Mouse (Mus musculus): ENCODE results near the gene Gm10188.

Gm10188 gene

DNA sequence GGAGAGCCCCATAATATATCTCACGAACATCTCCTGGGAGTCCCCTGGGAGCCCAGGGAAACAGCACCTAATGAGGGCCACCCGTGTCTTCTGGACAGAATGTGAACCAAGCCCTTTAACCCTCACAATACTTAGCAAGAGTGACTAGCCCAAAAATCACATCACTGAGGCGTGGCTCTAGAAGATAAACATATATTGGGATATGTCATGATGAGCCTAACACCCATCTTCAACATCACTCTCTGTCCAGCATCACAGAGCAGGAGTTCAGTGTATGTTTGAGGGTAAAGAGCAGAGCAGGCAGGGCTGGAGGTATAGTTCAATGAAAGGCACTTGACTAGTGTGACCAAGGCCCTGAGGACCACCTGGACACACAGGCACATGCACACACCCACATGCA is at the start of gene Gm10188:
Gene Gm10188, minus strand, starts transcription at position 101 of the 400 bp plus-strand sequence.
- DNase-seq = no peak

DNA sequence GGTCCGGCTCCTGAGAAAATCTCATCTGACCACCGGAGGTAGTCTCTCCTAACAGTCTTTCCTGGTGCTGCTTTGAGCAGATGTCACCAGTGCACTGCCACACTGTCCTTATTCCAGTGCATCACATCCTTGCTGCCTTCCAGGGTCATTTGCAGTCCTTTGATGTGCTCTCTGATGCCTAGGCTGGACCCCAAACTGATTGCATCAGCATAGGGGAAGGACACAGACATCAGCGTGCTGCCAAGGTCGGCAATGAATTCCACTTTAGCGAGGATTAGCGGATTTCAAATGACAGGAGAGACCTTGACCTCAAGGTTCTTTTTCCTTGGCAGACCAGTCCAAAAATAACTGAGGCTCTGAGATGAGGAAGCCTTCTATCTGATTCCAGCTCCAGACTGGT is 47.6 kb upstream of the Gm10188 start:
- no peak for DNase-seq

DNA sequence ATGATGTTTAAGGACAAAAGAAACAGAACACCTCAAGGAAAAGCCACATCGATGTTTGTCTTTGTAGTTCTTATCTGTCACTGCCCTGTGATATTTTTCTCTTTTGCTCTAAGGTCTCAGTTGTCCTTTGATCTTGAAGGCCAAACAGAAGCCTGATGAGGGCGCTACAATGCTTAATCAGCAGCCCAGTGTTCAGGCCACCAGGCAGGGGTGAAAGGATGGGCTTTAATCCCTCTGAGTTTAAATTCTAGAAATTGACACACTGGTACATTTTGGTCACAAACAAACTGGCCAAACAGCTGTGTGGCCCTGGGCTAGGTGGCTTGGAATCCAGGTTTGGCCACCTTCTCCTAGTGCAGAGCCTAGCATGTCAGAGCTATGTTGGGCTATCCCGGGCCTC is 47.1 kb upstream of the Gm10188 start:
- DNase-seq = no peak

DNA sequence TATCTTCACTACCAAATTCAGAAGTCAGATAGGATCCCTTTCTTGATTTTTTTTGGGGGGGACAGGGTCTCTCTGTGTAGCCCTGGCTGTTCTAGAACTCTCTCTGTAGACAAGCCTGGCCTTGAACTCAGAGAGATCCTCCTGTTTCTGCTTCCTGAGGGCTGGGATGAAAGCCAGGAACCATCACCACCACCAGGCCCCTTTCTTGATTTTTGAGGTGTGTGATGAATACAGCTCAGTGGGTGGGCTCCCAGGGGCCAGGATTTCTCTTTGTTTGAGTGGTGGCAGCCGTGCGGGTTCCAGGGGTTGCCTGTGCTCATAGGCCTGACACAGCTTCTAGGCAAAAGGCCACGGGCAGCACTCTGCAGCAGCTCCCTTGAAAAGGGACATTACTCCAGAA is 41.7 kb upstream of the Gm10188 start:
- DNase-seq = no peak

DNA sequence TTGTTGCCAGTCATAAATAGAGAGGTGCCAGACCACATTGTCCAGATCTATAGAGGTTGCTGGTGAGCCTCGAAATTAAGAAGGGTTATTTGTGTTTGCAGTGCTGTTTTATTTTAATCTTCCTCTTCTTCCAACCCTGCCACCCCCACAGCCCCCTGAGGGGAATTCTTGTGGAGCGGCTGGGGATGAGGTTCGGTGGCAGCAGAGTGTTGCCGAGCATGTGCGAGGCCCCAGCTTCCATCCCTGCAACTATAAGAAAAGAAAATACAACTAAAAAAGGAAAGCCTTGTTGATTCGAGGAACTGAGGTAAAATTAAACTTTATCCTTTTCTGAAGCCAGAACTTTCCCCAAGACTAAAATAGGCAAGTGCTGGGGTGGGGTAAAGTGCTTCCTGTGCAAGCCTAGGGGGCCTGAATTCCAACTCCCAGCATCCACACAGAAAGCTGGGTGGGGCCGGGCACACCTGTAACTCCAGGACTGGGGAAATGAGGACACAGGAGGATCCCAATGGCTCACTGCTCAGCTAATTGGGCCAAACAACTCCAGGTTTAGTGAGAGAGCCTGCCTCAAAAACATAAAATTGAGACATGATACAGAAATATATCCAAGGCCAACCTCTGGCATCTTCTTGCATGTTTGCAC is 39.0 kb upstream of the Gm10188 start:
- no peak for DNase-seq

DNA sequence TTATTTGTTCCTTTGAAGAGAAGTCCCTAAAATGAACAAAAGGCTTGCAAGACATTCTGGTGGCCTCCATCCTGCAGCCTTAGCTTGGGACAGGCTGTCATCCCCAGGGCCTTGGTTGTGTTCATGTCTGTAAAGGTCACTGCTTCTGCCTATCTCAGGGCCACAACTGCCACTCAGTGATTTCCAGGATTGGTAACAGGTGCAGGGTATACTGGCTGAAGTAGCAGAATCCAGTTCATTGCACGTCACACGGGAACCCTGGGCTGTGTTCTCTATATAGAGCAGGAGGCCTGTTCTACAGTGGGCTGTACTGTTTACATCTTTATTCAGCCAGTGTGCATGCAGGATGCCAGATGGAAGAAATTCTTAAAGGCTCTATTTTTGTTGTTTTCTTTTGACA is 38.4 kb upstream of the Gm10188 start:
- DNase-seq = no peak

DNA sequence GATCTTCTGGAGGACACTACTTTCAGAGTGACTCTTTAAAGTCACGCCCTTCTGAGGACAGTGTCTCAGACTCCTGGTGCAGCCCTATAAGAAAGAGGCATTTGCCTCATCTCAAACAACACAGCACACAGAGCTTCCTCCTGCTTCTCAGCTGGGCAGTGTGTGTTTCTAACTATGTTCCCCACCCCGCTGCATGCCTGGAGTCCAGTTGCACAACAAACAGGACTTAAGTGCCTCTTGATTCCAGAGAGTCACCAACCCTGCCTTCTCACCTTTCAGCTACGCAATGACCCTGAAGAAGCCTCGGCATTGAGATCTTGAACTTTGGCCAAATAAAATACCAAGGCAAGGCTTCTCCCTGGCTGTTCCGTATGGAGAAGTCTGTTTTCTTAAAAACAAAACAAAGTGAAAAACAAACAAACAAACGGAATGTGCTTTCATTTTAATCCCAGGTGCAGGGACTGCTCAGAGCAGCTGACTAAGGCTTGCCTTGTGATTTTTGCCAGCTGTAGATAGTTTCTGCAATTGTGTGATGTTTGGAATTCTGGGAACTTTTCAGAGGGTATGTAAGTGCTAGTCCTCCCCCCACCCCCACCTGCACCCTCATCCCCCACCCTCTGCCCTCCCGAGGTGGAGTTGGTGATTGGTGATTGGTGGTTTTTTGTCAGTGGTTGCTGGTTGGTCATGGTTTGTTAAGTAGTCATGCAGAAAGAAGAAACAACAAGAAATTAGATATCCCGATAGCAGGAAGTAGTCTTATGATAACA is 37.4 kb upstream of the Gm10188 start:
- no peak for DNase-seq

DNA sequence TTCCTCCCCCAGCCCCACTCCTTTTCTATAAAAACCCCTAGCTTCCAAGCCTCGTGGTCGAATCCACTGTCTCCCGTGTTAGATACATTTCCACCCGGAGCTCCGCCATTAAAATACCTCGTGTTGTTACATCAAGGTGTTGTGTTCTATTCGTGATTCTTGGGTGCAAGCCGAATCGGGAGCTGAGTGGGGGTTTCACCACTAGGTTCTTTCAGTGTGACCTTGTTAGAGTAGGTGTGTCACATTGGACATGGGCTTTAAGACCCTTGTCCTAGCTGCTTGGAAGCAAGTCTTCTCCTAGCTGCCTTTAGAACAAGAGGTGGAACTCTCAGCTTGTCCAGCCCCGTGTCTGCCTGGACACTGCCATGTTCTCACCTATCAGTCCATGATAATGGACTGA is 36.4 kb upstream of the Gm10188 start:
- DNase-seq = no peak

DNA sequence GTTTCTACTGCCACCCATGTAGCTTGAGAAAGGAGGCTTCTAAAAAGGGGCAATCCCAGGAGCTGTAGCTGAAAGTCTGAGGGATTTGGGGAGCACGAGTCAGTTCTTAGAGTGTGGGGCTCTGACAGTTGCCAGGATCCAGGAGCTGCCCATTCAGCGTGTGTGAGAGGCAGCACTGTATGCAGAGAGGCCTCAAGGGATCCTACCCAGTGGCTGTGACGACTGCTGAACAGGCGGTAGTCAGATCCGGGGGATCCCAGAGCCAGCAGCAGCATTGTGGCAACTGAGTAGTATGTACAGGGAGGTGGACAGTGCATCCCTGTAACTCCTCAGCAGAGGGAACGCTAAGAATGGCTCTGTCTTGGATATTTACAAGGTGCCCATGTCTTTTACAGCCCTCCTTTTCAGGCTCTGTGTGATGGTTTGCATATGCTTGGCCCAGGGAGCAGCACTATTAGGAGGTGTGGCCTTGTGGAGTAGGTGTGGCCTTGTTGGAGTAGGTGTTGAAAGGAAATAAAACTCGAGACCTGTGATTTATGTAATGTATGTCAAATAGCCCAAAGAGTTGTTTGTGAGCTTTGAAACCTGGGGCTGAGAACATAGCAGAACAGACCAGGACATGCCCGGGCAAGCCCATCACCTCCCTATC is 35.8 kb upstream of the Gm10188 start:
- DNase-seq = no peak

DNA sequence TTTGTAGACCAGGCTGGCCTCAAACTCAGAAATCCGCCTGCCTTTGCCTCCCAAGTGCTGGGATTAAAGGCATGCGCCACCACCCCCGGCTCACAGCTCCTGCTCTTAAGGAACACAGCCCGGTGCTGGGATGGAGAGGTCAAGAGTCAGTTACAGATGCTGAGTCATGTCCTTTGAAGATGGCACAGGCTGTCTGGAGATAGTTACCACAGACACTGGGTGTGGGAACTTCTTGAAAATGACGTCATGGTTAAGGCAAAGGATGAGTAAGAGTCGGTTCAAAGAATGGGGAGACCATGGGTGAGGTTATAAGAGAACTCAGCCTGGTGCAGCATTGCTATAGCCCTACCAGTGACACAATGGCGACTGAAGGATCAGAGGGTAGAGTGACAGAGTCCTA is 35.0 kb upstream of the Gm10188 start:
- no peak for DNase-seq

DNA sequence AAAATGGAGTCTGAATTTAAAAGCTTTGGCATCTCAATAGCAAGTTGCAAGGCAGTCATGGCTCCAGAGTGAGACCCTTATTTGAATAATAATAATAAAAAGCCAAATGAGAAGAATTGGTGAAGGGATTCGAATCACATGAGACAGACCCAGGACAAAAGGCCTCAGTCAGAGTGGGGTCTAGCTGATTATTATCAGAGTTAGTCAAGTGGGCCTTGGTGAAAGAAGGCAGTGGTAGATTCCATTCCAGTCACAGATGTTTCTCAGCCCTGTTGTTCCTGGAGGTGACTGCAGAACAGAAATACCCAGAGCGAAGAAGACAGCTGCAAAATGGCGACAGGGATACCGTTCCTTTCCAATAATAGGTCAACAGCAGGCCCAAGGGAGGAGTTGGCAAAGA is 34.1 kb upstream of the Gm10188 start:
- DNase-seq = no peak

DNA sequence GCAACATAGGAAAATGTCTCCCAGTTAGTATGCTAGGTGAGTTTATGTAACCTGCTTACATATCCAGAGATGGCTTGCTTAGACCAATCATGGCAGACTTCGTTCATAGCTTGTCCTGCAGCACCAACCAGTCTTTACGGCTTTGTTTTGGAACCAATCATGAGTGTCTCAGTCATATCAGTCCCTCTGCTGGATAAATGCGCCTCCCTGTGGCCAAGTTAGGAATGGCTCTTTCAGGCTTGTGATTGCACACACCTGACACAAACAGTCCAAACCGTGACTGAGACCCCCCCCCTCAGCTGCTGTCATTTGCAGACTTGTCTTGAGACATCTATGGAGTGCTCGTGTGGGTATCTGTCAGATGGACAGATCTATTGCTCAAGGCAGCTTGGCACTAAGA is 31.5 kb upstream of the Gm10188 start:
- DNase-seq = no peak

DNA sequence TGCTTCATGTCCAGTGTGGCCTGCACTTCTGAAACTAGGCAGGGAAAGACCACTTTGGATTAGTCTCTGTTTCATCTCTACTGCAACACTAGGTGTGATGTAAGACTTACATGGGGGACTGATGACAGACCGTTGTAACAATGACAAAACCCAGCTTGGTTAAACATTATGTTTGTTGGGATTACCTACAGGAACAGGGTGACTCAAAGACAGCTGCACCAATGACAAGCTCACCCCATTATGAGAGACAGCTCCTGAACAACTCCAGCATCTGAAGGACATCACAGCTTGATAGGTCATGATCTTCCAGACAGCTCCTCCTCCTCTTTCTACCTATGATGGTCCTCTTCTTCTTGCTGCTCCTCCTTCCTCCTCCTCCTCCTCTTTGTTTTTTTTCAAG is 30.8 kb upstream of the Gm10188 start:
- DNase-seq = no peak

DNA sequence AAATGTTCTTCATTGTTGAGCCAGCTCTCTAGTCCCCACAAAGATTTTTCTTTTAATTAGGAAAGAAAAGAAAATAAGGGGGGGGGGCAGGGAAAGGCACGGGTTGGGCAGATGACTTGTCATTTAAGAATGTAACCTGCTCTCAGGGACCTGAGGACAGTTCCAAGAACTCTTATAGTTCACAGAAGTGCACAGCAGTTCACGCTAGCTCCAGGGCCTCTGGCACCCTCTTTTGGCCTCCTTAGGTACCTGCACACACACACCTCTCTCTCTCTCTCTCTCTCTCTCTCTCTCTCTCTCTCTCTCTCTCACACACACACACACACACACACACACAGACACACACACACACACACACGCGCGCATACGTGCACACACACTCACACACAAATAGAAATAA is 24.9 kb upstream of the Gm10188 start:
- no peak for DNase-seq

DNA sequence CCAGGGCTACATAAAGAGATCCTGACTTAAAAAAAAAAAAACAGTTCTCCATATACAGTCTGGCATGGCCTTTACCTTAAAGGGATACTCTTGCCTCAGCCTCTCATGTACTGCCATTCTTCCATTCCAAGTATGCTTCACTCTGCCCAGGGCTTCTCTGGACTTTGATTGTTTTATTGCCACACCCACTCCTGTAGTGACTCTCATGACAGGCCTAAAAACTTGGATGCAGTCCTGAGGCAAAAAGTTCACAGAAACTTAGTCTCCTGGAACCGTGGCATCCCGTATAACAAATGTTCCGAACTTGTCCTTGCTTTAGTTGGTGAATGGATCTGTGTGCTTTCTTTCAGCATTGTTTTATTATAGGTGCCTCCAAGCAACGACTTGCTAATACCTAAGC is 17.1 kb upstream of the Gm10188 start:
- no peak for DNase-seq

DNA sequence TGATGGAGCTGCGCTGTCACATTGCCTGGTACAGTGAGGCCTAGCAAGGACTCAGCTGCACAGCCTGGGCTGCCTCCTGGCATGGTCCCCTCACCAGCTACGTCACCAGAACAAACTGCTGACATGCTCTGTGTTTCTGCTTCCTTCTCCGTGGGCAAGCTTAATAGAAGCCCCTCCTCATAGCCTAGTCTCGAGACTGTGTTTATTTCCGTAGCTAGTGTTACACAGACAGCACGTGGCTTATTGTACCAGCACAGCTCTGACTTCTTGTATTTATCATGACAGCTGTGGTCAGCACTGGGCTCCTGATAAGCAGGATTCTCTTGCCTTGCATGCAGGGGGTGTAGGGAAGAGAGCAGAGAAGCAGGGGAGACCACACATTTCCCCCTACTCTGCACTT is 16.6 kb upstream of the Gm10188 start:
- no peak for DNase-seq

DNA sequence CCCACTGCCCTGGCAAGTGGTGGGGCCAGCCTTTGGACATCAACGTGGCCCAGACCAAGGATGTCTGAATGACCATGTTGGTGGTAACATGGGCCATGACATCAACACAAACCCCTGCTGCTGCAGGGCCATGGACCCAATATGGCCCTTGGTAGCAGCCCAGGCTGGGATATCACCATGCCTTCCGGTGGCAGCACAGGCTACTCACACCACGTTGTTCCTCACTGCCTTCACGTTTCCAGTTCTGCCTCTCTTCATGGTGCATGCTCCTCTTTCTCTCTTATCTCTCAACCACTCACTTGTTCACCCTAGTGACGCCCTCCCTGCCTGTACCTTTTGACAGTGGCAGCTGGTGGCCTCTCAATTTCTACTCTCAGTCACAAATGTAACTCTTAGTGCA is 15.4 kb upstream of the Gm10188 start:
- no peak for DNase-seq

DNA sequence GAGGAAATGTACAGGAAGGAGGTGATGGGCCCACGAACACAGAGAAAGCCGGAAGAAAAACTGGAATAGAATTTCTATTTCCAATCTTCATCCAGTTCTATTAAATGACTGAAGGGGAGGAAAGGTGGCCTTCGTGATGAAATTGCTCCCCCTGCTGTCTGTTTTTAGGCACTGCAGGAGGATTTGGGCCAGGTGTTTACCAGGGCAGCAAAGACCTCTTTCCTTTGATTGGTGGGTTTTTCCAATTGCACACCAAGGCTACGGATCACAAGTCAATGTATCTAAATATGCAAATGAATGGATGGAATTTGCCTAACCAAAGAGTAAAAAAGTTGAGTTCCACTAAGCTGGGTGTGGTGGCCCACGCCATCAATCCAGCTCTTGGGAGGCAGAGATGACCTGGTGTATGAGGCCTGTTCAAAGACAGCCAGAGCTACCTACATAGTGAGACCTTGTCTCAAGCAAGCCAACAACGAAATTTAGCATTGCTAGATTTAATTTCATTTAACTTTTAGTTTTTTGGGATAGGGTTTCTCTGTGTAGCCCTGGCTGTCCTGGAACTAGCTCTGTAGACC is 8.1 kb upstream of the Gm10188 start:
- DNase-seq = peak; percentile 74

DNA sequence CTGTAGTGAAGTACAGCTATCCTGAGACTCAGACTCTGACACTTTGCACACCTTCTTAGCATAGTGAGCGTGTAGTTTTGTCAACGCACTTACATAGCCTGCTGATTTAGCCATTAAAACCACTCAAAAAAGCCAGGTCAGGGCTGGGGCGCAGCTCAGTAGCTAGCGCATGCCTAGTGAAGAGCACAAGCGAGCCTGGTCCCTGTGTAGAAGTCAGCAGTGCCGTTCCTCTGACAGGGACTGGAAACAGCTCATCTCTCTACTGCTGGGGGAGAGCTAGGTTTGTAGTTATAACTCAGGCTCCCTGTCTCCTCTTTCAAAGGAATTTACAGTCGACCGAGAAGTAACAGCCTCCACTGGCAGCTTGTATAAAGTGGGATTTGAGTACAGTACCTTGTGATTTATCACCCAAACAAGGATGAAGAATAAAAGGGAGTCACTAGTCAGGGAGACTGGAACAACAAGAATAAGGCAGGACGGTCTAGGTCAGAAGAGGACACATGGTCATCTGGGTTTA is 5.2 kb upstream of the Gm10188 start:
- DNase-seq = no peak

DNA sequence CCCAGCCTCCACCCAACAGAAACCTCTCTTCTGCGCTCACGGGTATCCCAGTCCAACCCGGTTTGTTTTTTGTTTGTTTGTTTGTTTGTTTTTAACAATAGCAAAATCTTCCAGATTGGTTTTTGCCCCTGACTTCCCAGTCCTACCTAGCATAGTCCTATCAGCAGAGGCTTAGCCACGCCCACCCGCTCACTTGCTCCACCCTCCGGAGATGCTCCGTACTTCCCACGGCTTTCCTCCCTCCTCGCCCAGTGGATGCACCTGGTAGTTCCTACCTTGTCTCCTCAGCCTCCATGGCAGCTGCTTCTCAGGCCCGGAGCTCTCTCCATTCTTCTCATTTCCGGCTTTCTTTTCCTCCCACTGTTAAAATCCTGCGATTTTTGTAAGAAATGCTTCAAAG is 4.0 kb upstream of the Gm10188 start:
- DNase-seq = no peak

DNA sequence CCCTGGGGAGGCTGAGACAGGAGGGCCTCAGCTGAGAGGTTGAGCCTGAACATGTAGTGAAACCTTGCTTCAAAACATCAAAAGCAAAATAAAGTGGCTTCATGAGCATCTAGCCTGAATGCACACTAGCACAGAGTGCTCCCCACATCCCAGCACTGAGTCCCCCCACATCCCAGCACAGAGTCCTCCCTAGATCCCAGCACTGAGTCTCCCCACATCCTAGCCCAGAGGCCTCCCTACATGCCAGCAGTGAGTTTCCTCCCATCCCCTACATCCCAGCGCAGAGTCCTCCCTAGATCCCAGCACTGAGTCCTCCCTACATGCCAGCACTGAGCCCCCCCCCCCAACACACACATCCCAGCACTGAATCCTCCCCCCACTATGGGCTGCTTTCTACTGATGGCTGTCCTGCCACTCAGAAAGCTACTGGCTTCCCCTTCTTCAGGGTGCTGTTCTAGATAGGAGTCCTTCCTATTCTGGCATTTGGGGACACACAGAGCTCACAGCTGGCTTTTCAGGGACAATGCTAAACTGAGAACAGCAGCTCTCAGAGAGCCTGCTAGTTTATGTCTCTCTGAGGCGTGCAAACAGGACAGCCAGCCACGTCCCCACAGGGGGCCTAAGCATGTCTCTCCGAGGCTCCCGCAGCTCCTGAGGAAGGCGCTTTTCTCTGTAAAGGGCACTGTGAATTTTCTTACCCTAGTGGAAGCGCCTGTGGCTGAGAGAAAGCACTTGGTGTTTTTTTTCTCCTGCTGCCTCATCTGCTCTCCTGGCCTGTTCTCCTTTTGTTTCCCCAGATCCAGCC is 2.1 kb upstream of the Gm10188 start:
- DNase-seq = no peak

DNA sequence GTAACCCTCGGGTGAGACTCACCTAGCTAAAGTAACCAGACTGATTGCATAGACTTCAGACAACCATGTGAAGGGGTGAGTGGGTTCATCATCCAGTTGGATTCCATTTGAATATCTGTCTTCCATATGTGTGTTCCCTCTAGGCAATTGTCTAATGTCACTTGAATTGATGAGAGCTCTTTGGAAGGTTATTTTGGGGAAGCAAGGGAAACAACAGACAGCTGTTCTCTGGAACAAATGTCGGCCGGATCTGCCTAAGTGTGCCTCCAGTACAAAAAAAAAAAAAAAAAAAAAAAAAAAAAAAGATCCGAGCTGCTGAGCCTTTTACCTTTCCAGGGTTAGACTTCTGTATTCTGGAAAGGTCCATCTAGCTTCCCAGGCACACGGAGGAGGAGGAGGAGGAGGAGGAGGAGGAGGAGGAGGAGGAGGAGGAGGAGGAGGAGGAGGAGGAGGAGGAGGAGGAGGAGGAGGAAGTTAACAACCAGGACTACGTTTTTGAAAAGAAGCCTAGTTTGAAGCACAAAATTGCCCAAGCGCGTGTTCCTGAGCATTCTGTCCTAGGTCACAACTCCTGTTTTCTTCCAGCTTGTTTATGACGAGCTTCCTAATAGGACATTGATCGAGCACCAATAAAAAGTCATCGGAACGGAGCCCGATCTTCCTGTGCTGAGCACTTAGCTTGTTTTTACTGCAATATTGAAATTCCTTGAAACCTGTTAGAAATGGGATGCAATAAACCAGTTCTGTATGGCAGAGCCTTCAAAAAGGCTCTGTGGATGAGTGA is 3.1 kb downstream of the Gm10188 start:
- no peak for DNase-seq

Measured in cerebellum, adult 8-10 months (tissue).